Mouse (Mus musculus): ENCODE measurements around the gene Faim. TPM values are rescaled to one million over a fixed set of nuclear protein-coding genes. Genes with fewer than 3 reads are reported as not detected.

Faim gene
- total and polyA plus RNA-seq, 3 experiments: 30.7 to 53.6 TPM; not detected in 1

DNA sequence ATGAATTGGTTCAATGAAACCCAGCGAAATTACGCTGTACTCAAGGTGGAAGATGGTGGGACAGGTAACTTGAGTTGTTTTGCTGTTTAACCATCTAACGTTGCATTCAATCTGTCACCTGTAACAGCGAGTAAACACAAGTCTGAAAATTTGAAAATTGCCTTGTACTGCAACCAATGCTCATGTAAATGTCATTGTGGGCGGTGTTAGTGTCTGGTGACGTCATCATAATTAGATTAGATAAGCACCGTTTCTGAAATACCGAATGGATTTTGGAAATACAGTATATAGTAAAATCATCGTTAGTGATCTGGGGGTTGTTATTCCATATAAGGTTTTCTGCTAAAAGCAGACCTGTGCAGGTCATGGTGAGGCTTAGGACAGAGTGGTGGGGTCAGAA lies 958 bp downstream of the Faim start:
- peaks cover 0 to 4% of the 10 kb centered on the region in 2 experiments; a peak in 1 of 4 replicates for H3K36me3 ChIP-seq (ENCODE audit: control insufficient read depth in 1 of 2, insufficient read depth in 2 of 2, low read length in 2 of 2)
- DNase-seq (ENCODE audit: low read depth, low spot score): peak; percentile 62
- TF ChIP-seq RAD21 (IDR thresholded peaks at IDR 0.05; ENCODE audit: low read depth, low read length) (no peak), CHD2 (IDR thresholded peaks at IDR 0.05; ENCODE audit: low read length) (no peak), POLR2AphosphoS5 (IDR thresholded peaks at IDR 0.05; ENCODE audit: borderline replicate concordance, low read depth, low read length) (no peak), GATA1 (IDR thresholded peaks at IDR 0.05; ENCODE audit: low read depth, low read length) (peak; percentile 73), TCF12 (IDR thresholded peaks at IDR 0.05; ENCODE audit: low read depth, low read length) (no peak), CHD1 (IDR thresholded peaks at IDR 0.05; ENCODE audit: low read depth, low read length) (no peak), RCOR1 (IDR thresholded peaks at IDR 0.05; ENCODE audit: low read depth, low read length) (0 out of 2 replicates have a peak, but pooled peaks have one; percentile 4)
- peaks cover 0 to 2% of the 10 kb centered on the region in 2 experiments; a peak in 1 of 4 replicates for H3K4me1 ChIP-seq (ENCODE audit: control insufficient read depth in 1 of 2, insufficient read depth in 2 of 2, low read length in 2 of 2)
- no peaks in the 10 kb centered on the region for H3K9me3 ChIP-seq (replicated peaks; ENCODE audit: insufficient read depth, low read length)
- H3K9ac ChIP-seq (ENCODE audit: control insufficient read depth, low read depth, low read length, poor library complexity, severe bottlenecking): peak overlapping the region; percentile 79
- H3K27me3 ChIP-seq (ENCODE audit: control insufficient read depth in 1 of 2, insufficient read depth in 2 of 2, low read length in 2 of 2): no peaks in the 10 kb centered on the region
- H3K27ac ChIP-seq (ENCODE audit: control insufficient read depth, low read depth, low read length): no peak overlapping the region
- H3K4me3 ChIP-seq (ENCODE audit: control insufficient read depth in 1 of 2, insufficient read depth in 1 of 2, low read depth in 2 of 2, low read length in 2 of 2): peak overlapping the region; percentile 75 to 81
- peaks cover 9% of the 10 kb centered on the region for H3K79me2 ChIP-seq (ENCODE audit: control insufficient read depth, insufficient read depth, low read length, poor library complexity)

- Histone ChIP-seq H3K27me3 (ENCODE audit: control insufficient read depth in 1 of 2, insufficient read depth in 2 of 2, low read length in 2 of 2) (no peaks in the 10 kb centered on the region), H3K27ac (ENCODE audit: control insufficient read depth, low read depth, low read length) (no peak overlapping the region), H3K4me3 (ENCODE audit: control insufficient read depth in 1 of 2, insufficient read depth in 1 of 2, low read depth in 2 of 2, low read length in 2 of 2) (no peak overlapping the region), H3K9ac (ENCODE audit: control insufficient read depth, low read depth, low read length, poor library complexity, severe bottlenecking) (no peak overlapping the region), H3K36me3 (ENCODE audit: control insufficient read depth in 1 of 2, insufficient read depth in 2 of 2, low read length in 2 of 2) (0 out of 4 replicates have a peak, but pooled peaks cover 0 to 1% of the 10 kb centered on the region in 2 experiments), H3K79me2 (ENCODE audit: control insufficient read depth, insufficient read depth, low read length, poor library complexity) (peaks cover 2% of the 10 kb centered on the region; the same call in 1 of the 2 replicates), H3K4me1 (ENCODE audit: control insufficient read depth in 1 of 2, insufficient read depth in 2 of 2, low read length in 2 of 2) (no peaks in the 10 kb centered on the region), H3K9me3 (replicated peaks; ENCODE audit: insufficient read depth, low read length) (no peaks in the 10 kb centered on the region)
- TF ChIP-seq NELFE (IDR thresholded peaks at IDR 0.05; ENCODE audit: low read depth, low read length): no peak
- no peak for TF ChIP-seq TAL1 (IDR thresholded peaks at IDR 0.05; ENCODE audit: low read length)
- no peak for TF ChIP-seq HCFC1 (IDR thresholded peaks at IDR 0.05; ENCODE audit: low read depth, low read length)
- no peak for TF ChIP-seq MYB (IDR thresholded peaks at IDR 0.05; ENCODE audit: low read depth, low read length)
- no peak for TF ChIP-seq EP300 (IDR thresholded peaks at IDR 0.05; ENCODE audit: low read depth in 1 of 2, low read length in 2 of 2)
- no peak for TF ChIP-seq GABPA (IDR thresholded peaks at IDR 0.05; ENCODE audit: low read depth, low read length)
- TF ChIP-seq NRF1 (IDR thresholded peaks at IDR 0.05; ENCODE audit: insufficient read depth, low read depth, low read length, poor library complexity, severe bottlenecking): no peak
- TF ChIP-seq ZNF384 (IDR thresholded peaks at IDR 0.05; ENCODE audit: low read depth, low read length): no peak
- TF ChIP-seq MAX (IDR thresholded peaks at IDR 0.05; ENCODE audit: low read length): no peak
- DNase-seq (ENCODE audit: low read depth, low spot score): no peak
These were observed 7.9 kb downstream of the Faim start for GRCm38 (mm10) chr9:98994103-98994502.
